Mouse (Mus musculus) urinary bladder, postnatal 10 days (tissue): ENCODE data around the gene Micall2.
"Not testable (repeated sequence)": the region's sequence is repeated elsewhere in the genome, so short reads cannot be mapped to it uniquely, and the experiment has no call there.

Source experiments
- DNase-seq: peaks from one replicate; pipeline ENCODE4 v3.0.0; 2022; ENCODE audit warnings: low spot score

Micall2 gene

GRCm38 (mm10) chr5:139735677-139736503 is at the start of gene Micall2:
Micall2 (minus strand) TSS chr5:139736336.
- peak; percentile 82 for DNase-seq

GRCm38 (mm10) chr5:139781406-139781805 is 45.3 kb upstream of the Micall2 start:
- no peak for DNase-seq

- no peak for DNase-seq
These were observed 40.8 kb upstream of the Micall2 start for GRCm38 (mm10) chr5:139776966-139777365.

GRCm38 (mm10) chr5:139775216-139775926 is 39.2 kb upstream of the Micall2 start, which contains the start of gene Ints1:
Ints1 (minus strand) TSS chr5:139775674.
- peak; percentile 84 for DNase-seq

GRCm38 (mm10) chr5:139768216-139768615 is 32.1 kb upstream of the Micall2 start:
- DNase-seq, result no peak

GRCm38 (mm10) chr5:139764296-139764695 is 28.2 kb upstream of the Micall2 start:
- no peak for DNase-seq

GRCm38 (mm10) chr5:139758096-139758495 is 22.0 kb upstream of the Micall2 start:
- DNase-seq, result no peak

GRCm38 (mm10) chr5:139756586-139756985 is 20.4 kb upstream of the Micall2 start:
- no peak for DNase-seq

GRCm38 (mm10) chr5:139756135-139756534 is 20.0 kb upstream of the Micall2 start:
- no peak for DNase-seq

- DNase-seq, result no peak
These were observed 18.6 kb upstream of the Micall2 start for GRCm38 (mm10) chr5:139754753-139755152.

- DNase-seq, result no peak
These were observed 14.4 kb upstream of the Micall2 start for GRCm38 (mm10) chr5:139750535-139750934.

- DNase-seq, result no peak
These were observed 13.4 kb upstream of the Micall2 start for GRCm38 (mm10) chr5:139749413-139750125.

GRCm38 (mm10) chr5:139745771-139746170 is 9.6 kb upstream of the Micall2 start:
- DNase-seq, result no peak

GRCm38 (mm10) chr5:139742640-139743039 is 6.5 kb upstream of the Micall2 start:
- DNase-seq, result not testable (repeated sequence)

GRCm38 (mm10) chr5:139738592-139739315 is 2.6 kb upstream of the Micall2 start:
- DNase-seq, result no peak

GRCm38 (mm10) chr5:139737841-139738591 is 1.9 kb upstream of the Micall2 start:
- DNase-seq, result no peak

GRCm38 (mm10) chr5:139736504-139736940 is 386 bp upstream of the Micall2 start:
- no peak for DNase-seq

- no peak for DNase-seq
These were observed 1.4 kb downstream of the Micall2 start for GRCm38 (mm10) chr5:139734746-139735145.

GRCm38 (mm10) chr5:139734016-139734415 is 2.1 kb downstream of the Micall2 start:
- DNase-seq, result no peak

GRCm38 (mm10) chr5:139732634-139733107 is 3.5 kb downstream of the Micall2 start:
- no peak for DNase-seq
